Mouse (Mus musculus): ENCODE data around the gene Hddc3.
"Not testable (repeated sequence)": the region's sequence is repeated elsewhere in the genome, so short reads cannot be mapped to it uniquely, and the experiment has no call there.

Hddc3 gene

DNA sequence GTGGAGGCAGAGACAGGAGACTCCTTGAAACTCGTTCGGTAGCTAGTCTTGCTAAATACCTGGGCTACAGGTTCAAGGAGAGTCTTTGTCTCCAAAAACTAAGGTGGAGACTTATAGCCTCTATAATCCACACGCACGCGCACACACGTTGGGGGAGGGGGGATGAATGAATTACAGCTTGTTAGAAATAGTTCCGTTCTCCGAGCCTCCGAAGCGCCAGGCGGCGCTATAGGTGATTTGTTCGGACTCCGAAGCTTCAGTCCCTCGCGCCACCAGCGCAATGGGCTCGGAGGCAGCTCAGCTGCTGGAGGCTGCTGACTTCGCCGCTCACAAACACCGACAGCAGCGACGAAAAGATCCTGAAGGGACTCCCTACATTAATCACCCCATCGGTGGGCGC is at the start of gene Hddc3:
Gene Hddc3 (plus strand): TSS at position 247 of the 400 bp plus-strand sequence.
- DNase-seq (ENCODE audit: low spot score): peak; percentile 91

DNA sequence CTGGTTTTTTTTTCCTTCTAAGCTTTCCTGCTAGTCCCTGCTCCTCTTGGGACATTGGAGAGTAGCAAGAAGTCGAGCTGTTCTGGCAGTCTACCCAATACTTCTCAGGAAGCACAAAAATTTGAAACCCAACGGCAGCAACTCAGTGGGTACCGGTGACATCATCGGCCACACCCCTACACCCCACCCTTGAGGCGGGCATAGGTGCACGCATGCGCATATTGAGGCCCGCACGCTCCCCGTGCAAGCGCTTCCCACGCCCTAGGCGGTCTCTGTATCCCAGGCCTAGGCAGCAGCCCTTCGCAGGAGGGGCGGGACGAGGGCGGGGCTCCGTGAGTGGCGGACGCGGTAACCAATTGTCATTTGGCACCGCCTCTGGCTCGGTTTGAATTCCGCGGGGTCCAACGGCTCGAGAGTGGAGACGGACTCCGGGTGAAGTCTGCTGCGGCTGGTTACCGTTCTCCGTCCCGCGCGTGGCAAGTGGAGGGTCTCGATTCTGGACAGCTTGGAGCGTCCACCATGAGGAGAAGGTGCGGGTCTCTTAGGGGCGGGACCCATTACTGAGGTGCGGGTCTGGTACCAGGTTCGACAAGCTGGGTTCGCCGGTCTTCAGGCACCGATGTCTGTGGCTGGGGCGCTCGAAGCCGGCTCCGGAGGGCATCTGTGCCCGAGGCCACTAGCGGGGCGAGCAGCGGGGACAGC is 48.7 kb upstream of the Hddc3 start, which contains the start of gene Prc1:
Gene Prc1 (plus strand): TSS at position 389 of the 702 bp plus-strand sequence.
- DNase-seq (ENCODE audit: low spot score): peak; percentile 98

DNA sequence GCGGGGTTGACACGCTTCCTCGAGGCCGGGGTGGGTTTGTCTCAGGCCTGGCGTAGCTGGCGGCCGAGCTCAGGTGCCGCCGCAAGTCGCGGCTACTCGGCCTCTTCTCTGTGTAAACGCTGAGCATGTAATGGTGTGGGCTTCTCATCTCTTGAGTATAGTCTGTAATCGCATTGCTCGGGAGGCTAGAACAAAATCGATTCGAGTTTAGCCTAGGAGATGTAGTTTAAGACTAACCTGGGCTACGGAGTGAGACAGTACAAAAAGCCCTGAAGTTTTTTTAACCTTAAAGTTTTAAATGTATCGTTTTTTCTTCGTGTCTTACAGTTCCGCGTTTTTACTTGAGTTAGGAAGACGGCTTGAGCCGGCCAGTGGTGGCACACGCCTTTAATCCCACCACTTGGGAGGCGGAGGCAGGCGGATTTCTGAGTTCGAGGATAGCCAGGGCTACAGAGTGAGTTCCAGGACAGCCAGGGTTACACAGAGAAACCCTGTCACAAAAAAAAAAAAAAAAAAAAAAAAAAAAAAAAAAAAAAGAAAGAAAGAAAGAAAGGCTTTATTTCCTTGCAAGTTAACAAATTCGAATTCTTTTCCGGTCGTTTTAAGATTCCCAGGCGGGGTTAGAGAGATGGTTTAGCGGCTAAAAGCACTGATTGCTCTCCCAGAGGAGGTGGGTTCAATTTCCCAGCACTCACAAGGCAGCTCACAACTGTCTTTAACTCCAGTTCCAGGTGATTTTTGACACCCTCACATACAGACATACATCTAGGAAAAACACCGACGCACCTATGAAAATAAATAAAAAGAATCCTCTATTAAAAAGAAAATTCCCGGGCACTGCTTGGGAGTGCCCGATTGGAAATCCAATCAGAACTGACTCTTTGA is 47.9 kb upstream of the Hddc3 start:
- no peak for DNase-seq (ENCODE audit: low spot score)

DNA sequence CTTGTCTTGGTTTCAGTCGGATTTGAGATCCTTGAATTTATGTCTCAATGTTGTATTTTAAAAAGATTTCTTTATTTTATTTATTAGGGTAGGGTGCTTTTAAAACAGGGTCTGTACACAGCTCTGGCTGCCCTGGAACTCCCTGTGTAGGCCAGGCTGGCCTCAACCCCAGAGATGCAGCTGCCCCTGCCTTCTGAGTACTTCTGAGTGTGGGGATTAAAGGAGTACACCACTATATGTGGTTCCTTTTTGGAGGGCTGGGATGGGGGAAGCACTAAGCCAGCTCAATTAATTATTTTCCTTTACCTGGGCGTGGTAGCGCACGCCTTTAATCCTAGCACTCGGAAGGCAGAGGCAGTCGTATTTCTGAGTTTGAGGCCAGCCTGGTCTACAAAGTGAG is 46.4 kb upstream of the Hddc3 start:
- no peak for DNase-seq (ENCODE audit: low spot score)

DNA sequence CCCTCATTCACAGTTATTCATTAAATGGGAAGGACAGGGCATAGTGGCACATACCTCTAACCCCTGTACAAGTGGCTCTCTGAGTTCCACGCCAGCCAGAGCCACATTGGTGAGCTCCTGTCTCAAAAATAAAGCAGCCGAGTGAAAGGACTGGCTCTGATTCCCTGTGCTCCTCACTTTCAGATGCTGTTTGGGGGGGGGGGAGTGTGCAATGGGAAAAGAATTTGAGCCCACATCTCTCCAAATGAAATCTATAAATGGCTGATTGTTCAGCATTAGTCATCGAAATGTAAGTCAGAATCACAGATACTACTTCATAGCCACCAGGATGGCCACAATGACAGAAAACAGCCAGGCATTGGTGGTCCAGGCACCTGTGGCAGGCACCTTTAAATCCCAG is 45.9 kb upstream of the Hddc3 start:
- DNase-seq (ENCODE audit: low spot score): no peak

DNA sequence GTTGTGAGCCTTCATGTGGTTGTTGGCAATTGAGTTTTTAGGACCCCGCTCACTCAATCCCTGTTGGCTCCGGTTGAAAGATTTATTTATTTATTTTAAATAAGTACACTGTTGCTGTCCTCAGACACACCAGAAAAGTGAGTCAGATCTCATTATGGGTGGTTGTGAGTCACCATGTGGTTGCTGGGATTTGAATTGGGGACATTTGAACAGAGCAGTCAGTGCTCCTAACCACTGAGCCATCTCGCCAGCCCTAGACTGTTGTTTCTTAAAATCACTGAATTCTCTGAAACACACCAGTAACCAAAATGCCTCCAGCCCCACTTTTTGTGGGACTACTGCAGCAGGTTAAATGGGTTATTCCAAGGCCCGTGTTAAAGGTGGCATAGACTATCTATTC is 44.1 kb upstream of the Hddc3 start:
- DNase-seq (ENCODE audit: low spot score): no peak

DNA sequence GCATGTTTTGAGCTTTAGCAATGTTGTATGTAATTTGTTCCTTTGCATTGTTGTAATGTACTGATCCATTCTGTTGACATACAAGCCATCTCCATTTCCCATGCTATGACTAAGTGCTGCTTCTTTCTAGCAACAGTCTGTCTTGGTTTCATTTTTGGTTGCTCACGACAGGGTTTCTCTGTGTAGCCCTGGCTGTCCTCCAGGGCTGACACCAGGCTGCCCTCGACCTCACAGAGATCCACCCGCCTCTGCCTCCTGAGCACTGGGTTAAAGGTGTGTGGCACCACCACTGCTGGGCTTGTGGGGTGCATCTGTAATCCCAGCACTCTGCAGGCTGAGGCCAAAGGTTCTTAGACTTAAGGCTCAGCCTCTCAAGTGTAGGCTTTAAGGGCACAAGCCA is 43.3 kb upstream of the Hddc3 start:
- DNase-seq (ENCODE audit: low spot score): no peak

DNA sequence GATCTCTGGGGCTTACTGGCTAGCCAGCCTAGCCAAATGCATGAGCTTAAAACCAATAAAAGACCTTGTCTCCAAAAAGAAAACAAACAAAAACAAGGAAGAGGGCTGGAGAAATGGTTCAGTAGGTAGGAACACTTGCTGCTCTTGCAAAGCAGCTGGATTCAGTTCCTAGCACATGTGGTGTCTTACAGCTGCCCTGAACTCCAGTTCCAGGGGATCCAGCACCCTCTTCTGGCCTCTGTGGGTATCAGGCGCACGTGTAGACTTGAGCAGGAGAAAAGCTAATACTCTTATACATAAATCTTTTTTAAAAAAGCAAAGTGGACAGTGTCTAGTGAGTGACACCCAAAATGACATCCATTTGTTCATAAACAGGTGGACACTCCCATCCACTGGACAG is 41.4 kb upstream of the Hddc3 start:
- DNase-seq (ENCODE audit: low spot score): no peak

DNA sequence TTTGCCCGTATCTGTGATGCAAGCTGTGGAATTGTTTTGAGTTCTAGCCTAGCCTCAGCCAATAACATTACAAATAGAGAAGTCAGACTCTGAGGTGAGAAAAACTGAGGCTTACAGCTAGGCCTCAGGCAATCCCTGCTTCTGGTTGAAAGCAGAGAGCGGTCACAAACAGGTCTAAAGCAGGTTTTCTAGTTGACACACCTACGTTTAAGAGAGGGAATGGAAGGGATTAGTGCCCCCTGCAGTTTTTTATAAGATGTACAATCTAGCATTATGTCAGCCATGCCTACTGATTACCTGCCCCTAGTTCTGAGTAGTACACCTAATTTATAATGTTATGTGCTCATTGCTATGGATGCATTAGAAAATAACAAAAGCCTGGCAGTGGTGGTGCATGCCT is 35.1 kb upstream of the Hddc3 start:
- no peak for DNase-seq (ENCODE audit: low spot score)

DNA sequence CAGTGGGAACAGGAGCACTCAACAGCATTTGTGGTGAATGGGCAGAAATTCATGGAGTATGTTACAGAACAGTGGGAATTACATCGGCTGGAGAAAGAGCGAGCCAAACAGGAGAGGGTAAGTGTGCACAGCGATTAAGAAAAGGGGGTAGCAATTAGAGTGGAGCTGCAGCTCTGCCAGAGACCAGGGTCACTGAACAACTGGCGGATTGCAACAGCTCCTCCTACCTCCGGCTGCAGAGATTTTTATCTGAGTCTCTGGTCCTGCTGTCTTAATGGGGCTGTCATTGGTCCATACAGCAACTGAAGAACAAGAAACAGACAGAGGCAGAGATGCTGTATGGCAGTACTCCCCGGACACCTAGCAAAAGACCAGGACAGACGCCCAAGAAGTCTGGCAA is 32.1 kb upstream of the Hddc3 start:
- no peak for DNase-seq (ENCODE audit: low spot score)

DNA sequence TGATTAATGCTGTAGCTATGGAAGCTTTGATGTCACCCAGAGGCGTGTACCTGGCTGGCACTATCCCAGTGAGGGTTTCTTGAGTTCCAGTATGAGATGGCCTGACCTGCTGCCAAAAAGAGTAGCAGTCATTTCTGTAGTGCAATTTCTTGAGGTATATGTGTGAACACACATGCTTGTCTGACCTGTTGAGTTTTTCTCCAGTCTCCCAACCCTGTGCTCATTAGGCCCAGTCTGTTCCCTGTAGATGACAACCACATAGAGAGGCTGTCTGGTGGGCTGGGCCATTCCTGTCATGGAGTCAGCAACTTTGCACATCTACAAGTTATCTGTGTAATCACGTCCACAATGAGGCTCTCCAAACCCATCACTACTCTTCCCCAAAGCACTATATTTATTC is 27.2 kb upstream of the Hddc3 start:
- no peak for DNase-seq (ENCODE audit: low spot score)

DNA sequence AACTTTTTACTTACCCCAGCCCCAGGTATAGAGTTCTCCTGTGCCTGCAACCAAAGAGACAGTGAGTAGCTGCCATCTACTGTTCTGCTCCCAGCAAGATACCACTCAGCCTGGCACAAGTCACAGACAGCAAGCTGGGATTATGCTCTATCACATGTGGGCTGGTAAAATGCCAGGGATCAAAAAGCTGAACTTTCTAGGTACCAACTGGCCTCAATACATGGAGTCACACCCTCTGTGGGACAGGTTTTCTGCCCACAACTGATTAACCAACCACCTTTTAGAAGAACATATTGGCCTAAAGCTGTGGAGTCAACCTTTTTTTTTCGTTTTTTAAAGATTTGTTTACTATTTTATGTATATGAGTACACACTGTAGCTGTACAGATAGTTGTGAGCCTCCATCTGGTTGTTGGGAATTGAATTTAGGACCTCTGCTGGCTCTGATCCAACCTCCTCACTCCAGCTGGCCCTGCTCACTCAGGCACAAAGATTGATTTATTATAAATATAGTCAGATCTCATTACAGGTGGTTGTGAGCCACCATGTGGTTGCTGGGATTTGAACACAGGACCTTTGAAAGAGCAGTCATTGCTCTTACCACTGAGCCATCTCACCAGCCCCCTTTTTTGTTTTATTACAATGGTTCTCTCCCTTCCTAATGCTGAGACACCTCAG is 25.3 kb upstream of the Hddc3 start:
- no peak for DNase-seq (ENCODE audit: low spot score)

DNA sequence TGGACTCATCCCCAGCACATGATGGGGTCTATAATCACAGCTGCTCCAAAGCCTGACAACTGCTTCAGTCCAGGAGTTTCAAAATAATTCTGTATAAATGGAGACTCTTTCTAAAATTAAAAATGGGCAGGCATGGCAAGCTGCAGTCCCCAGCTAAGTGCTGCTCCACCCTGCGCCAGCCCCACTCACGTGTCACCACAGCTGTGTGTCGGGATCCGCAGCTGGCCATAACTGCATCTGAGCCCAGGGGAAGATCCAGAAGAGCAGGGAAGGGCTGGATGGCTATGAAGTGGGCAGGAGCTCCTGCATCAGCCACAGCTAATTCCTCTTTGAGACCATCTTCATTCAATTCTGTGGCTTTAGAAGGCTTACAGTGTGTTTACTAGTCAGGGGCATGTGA is 24.2 kb upstream of the Hddc3 start:
- no peak for DNase-seq (ENCODE audit: low spot score)

DNA sequence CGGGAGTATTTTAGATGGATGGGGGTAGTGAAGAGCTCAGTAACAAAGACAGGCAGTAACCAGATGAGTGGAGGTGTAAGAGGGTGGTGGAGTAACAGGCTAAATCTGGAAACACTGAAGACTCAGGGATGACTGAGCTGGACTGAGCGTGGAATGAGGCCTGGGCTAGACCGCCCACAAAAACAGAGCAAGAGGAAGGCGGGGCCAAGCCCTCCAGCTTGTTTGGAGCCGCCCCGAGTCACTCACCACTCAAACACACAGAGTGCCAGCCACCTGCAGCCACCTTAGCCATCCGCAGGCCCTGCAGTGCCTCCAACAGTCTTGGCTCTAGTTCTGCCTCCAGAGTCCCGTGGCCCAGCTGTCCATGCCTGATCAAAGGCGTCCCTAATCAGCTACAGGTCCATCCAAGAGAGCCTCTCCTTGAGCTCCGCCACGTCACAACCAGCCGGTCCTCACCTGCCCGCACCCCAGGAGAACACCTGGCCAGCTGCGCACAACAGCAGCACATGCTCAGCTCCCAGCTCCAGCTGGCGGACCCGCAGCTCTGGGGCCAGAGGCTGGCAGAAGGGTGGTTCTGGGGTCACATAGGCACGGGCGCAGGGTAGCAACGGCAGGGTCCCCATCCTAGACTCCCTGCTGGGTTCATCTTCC is 22.9 kb upstream of the Hddc3 start:
- DNase-seq (ENCODE audit: low spot score): no peak

DNA sequence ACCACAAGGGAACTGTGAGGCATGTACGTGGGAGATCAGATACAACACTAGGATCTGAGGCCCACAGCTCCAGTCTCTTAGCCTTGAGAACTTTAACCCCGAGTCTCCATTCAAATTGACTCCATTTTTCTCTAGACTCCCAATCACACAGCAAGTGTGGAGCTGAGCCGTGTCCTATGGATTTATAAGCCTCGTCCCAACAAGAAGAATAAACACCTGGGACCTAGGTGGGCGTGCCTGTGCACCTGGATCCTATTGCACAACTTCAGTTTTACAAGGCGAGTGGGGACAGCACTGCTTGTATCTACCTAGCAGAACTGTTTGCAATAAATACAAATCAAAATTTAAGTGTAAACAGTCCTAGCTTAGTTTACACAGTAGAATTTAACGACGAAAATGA is 19.6 kb upstream of the Hddc3 start:
- DNase-seq (ENCODE audit: low spot score): no peak

DNA sequence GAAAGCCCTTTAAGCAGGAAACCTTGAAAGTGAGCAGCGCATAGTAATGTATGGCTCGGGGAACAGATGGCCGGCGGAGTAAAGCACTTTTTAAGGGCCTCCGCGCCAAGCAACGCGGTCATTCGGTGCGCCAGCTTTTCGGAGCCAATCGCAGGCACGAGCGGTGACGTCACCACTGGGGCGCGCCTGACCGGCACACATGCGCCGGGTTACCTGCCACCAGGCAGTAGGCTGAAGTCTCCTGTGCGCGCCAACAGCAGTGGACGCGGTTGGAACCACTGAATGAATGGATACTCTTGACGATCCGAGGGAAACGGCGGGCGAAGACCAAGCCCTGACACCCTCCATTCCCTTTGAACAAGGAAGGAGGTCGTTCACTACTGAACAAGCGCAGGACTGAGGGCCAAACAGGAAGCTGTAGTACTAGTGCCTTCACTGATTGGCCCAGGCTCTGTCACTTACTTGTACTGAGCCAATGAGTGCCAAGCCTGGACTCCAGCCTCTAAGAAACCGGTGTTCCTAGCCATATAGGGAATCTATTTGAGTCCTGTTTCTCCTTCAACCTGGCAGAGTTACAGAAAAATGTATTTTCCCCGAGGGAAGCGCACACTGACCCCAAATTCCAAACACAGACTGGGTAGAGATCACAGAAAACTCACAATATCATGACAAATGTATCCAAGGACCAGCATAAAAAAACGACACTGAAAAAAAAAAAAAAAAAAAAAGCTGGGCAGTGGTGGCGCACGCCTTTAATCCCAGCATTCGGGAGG is 18.7 kb upstream of the Hddc3 start, which contains the start of gene Rccd1:
Gene Rccd1 (minus strand): TSS at position 412 of the 773 bp plus-strand sequence.
- DNase-seq (ENCODE audit: low spot score): peak; percentile 92

DNA sequence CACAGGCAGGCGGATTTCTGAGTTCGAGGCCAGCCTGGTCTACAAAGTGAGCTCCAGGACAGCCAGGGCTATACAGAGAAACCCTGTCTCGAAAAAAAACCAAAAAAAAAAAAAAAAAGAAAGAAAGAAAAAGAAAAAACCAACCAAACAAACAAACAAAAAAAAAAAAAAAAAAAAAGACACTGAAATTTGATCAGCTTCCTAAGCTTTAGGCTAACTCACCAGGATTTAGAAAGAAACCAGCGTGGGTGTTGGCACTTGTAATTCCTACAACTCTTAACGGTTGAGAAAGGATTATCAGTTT is 18.1 kb upstream of the Hddc3 start:
- DNase-seq (ENCODE audit: low spot score): not testable (repeated sequence)

DNA sequence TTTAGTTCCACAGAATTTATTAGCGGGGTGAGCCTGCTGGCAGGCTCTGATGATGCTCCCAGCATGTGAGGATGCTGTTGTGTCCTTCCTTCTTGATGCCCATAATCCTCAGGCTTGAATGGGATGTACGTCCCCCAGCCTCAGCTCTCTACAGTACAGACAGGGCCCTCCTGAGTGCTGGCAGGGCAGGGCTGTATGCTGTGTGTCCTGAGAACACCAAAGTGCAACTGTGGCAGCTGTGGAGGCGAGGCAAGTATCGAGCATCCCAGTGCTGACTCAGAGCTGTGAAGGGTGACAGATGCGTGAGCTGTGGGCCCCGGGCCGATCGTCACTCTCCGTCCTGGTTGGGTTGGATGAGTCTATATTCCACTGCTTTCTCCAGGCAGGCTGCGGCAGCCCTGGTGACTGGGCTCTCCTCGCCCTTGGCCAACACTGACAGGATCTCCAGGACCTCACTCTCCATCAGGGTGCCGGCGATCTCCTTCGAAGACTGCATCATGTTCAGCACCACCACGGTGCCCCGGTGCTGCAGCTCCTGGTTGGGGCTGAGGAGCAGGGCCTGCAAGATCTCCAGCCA is 17.5 kb upstream of the Hddc3 start:
- DNase-seq (ENCODE audit: low spot score): no peak

DNA sequence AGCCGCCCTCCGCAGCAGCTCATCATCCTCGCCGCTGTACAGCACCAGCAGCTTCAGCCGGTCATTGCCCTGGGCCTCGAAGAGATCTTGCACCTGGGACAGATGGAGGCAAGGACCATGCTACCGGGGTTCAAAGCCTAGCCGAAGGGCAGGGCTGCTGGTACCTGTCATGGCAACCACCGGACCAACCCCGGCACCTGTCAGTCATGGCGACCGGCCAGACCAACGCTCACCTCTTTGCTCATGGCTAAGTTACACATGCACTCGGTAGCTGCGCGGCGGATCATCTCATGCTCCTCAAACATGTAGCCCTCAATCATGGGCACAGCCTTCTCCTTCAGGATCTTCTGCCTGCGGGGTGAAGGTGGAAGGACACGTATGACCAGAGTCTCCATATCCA is 16.8 kb upstream of the Hddc3 start:
- DNase-seq (ENCODE audit: low spot score): no peak

DNA sequence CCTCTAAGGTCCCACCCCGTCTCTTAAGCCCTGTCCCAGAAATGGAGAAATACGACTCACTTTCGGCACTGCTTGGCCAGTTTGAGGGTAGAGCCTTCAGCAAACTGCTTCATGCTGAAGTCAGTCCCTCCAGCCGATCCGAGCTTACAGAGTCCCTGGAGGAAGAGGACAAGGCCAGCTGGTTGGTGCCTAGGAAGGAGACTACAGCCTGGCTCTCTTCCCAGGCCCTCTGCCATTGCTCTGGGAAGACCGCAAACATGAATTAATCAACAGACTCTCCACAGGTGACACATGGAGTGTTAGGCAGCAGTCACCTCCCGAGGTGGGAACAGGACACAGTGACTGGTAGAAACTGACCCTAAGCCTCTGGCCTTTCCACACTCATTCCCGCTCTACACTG is 12.6 kb upstream of the Hddc3 start:
- no peak for DNase-seq (ENCODE audit: low spot score)

DNA sequence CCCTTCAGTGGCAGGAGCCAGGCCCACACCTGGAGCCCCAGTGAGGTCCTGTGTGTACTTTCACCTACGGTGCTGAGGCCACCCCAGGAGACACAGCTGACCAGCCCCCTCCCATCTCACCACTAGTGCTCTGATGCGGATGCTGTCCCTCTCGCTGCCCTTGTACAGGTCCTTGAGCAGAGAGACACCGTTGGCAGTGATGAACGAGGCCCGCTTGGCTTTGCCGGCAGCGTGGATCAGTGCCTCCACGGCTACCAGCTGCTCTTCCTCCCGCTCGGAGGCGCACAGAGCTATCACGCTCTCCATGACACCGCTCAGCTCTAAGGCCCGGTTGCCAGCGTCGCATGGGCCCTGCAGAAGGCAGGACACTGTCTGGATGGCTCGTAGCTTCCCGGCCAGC is 11.5 kb upstream of the Hddc3 start:
- no peak for DNase-seq (ENCODE audit: low spot score)

All from ovary, postnatal 14 days (tissue).